Mouse (Mus musculus) CH12.LX (cell line): ENCODE measurements at regions not wholly inside any gene's neighbourhood (a gene's known extent, or its start where the extent isn't known, plus 50 kb on each side); places are given as distances from the start of the nearest gene placed in this dataset.

Source experiments
- CTCF ChIP-seq, 2 experiments: IDR thresholded peaks in 1 of 2; conservative IDR thresholded peaks in 1 of 2; 2 replicates each; pipeline ENCODE4 v1.5.1; 2011 to 2012; ENCODE audit warnings: low read depth in 2 of 2, low read length in 2 of 2, improper control_type of control experiment in 1 of 2, inconsistent platforms in 1 of 2, mild to moderate bottlenecking in 1 of 2, moderate library complexity in 1 of 2
- ELF1 ChIP-seq: IDR thresholded peaks from 2 replicates; pipeline ENCODE4 v1.6.1; 2014; ENCODE audit warnings: low read depth, mild to moderate bottlenecking, inconsistent platforms, low read length, improper control_type of control experiment
- EP300 ChIP-seq: IDR thresholded peaks from 2 replicates; pipeline ENCODE4 v1.6.1; 2011; ENCODE audit warnings: low read length, improper control_type of control experiment
- HCFC1 ChIP-seq: IDR thresholded peaks from 2 replicates; pipeline ENCODE4 v1.6.1; 2012; ENCODE audit warnings: low read depth, mild to moderate bottlenecking, inconsistent platforms, low read length, improper control_type of control experiment
- JUN ChIP-seq: IDR thresholded peaks from 2 replicates; pipeline ENCODE4 v1.6.1; 2011; ENCODE audit warnings: low read depth, mild to moderate bottlenecking, low read length, improper control_type of control experiment, moderate library complexity; ENCODE audit not compliant: insufficient read depth
- KAT2A ChIP-seq: IDR thresholded peaks from 2 replicates; pipeline ENCODE4 v1.6.1; 2012; ENCODE audit warnings: low read length, improper control_type of control experiment, inconsistent platforms; ENCODE audit not compliant: insufficient replicate concordance
- POLR2AphosphoS2 ChIP-seq: IDR thresholded peaks from 2 replicates; pipeline ENCODE4 v1.6.1; 2011; ENCODE audit warnings: low read depth, low read length, improper control_type of control experiment
- RCOR1 ChIP-seq: conservative IDR thresholded peaks from 2 replicates; pipeline ENCODE4 v1.6.1; 2012; ENCODE audit warnings: low read depth, mild to moderate bottlenecking, inconsistent platforms, low read length, improper control_type of control experiment
- SIN3A ChIP-seq: IDR thresholded peaks from 2 replicates; pipeline ENCODE4 v1.6.1; 2012; ENCODE audit warnings: low read length, improper control_type of control experiment, inconsistent platforms
- UBTF ChIP-seq: IDR thresholded peaks from 2 replicates; pipeline ENCODE4 v1.6.1; 2012; ENCODE audit warnings: low read depth, mild to moderate bottlenecking, inconsistent platforms, low read length, improper control_type of control experiment, moderate library complexity
- ZC3H11A ChIP-seq: IDR thresholded peaks from 2 replicates; pipeline ENCODE4 v1.6.1; 2012; ENCODE audit warnings: low read depth, mild to moderate bottlenecking, inconsistent platforms, low read length, improper control_type of control experiment
- ZMIZ1 ChIP-seq: IDR thresholded peaks from 2 replicates; pipeline ENCODE4 v1.6.1; 2012; ENCODE audit warnings: low read depth, mild to moderate bottlenecking, inconsistent platforms, low read length, improper control_type of control experiment
- ZNF384 ChIP-seq: IDR thresholded peaks from 2 replicates; pipeline ENCODE4 v1.6.1; 2012; ENCODE audit warnings: low read depth, low read length, improper control_type of control experiment, inconsistent platforms

GRCm38 (mm10) chr3:137193873-137194272 lies 147.0 kb upstream of the Emcn start:
- no peak for TF ChIP-seq JUN
- TF ChIP-seq ZC3H11A: no peak
- TF ChIP-seq HCFC1: no peak
- no peak for TF ChIP-seq ZMIZ1
- TF ChIP-seq CTCF (conservative IDR thresholded peaks at IDR 0.05 in 1 of 2, IDR thresholded peaks at IDR 0.05 in 1 of 2; ENCODE audit: low read depth in 2 of 2, low read length in 2 of 2): no peak
- no peak for TF ChIP-seq RCOR1
- no peak for TF ChIP-seq POLR2AphosphoS2
- TF ChIP-seq KAT2A: no peak
- no peak for TF ChIP-seq UBTF
- TF ChIP-seq ZNF384: no peak
- no peak for TF ChIP-seq EP300
- no peak for TF ChIP-seq SIN3A
- 0 out of 2 replicates have a peak, but pooled peaks have one; percentile 7 for TF ChIP-seq ELF1
